Mouse (Mus musculus): ENCODE measurements around the gene Olfr5. TPM values are rescaled to one million over a fixed set of nuclear protein-coding genes. Genes with fewer than 3 reads are reported as not detected.
"Not testable (repeated sequence)": the region's sequence is repeated elsewhere in the genome, so short reads cannot be mapped to it uniquely, and the experiment has no call there.

The Olfr5 gene
- not detected in 2 replicates for polyA plus RNA-seq (2012; ENCODE audit: insufficient read depth, insufficient read length, low replicate concordance, missing spikeins)

GRCm38 (mm10) chr7:6486841-6487240, at the start of gene Olfr5:
Olfr5 (minus strand) TSS chr7:6486941.
- Histone ChIP-seq H3K27ac (ENCODE audit: insufficient read depth, low read depth, low read length) (no peak within 1 kb of the TSS), H3K4me1 (ENCODE audit: control insufficient read depth, insufficient read depth, low read length) (no peaks in the 10 kb centered on the region), H3K4me3 (ENCODE audit: insufficient read depth, low read depth, low read length) (no peak within 1 kb of the TSS)
- TF ChIP-seq POLR2A (IDR thresholded peaks at IDR 0.05; ENCODE audit: insufficient read depth, low read depth, low read length): no peak
- no peak for TF ChIP-seq CTCF (IDR thresholded peaks at IDR 0.05; ENCODE audit: insufficient read depth, low read depth, low read length)
- 16% methylated on average over 2 of the region's 2 CpGs for WGBS

GRCm38 (mm10) chr7:6526141-6526540, 39.4 kb upstream of the Olfr5 start:
- H3K4me1 ChIP-seq (ENCODE audit: control insufficient read depth, insufficient read depth, low read length): no peaks in the 10 kb centered on the region

GRCm38 (mm10) chr7:6525001-6525400, 38.3 kb upstream of the Olfr5 start:
- TF ChIP-seq CTCF (IDR thresholded peaks at IDR 0.05; ENCODE audit: insufficient read depth, low read depth, low read length) (no peak), POLR2A (IDR thresholded peaks at IDR 0.05; ENCODE audit: insufficient read depth, low read depth, low read length) (no peak)
- H3K4me1 ChIP-seq (ENCODE audit: control insufficient read depth, insufficient read depth, low read length): no peaks in the 10 kb centered on the region
- H3K4me3 ChIP-seq (ENCODE audit: insufficient read depth, low read depth, low read length): no peak overlapping the region
- H3K27ac ChIP-seq (ENCODE audit: insufficient read depth, low read depth, low read length): no peak overlapping the region
- 59% methylated on average over 3 of the region's 3 CpGs for WGBS

More at GRCm38 (mm10) chr7:6526141-6526540, 39.4 kb upstream of the Olfr5 start:
- TF ChIP-seq CTCF (IDR thresholded peaks at IDR 0.05; ENCODE audit: insufficient read depth, low read depth, low read length): no peak
- TF ChIP-seq POLR2A (IDR thresholded peaks at IDR 0.05; ENCODE audit: insufficient read depth, low read depth, low read length): no peak
- H3K4me3 ChIP-seq (ENCODE audit: insufficient read depth, low read depth, low read length): no peak overlapping the region
- no peak overlapping the region for H3K27ac ChIP-seq (ENCODE audit: insufficient read depth, low read depth, low read length)
- 63% methylated on average over 5 of the region's 5 CpGs for WGBS

GRCm38 (mm10) chr7:6522850-6523249, 36.1 kb upstream of the Olfr5 start, which contains the start of gene Olfr1349:
Olfr1349 (minus strand) TSS chr7:6522950.
- 84% methylated on average over 5 of the region's 5 CpGs for WGBS
- no peak for TF ChIP-seq POLR2A (IDR thresholded peaks at IDR 0.05; ENCODE audit: insufficient read depth, low read depth, low read length)
- no peak for TF ChIP-seq CTCF (IDR thresholded peaks at IDR 0.05; ENCODE audit: insufficient read depth, low read depth, low read length)
- H3K4me3 ChIP-seq (ENCODE audit: insufficient read depth, low read depth, low read length): no peak within 1 kb of the TSS

GRCm38 (mm10) chr7:6521666-6522065, 34.9 kb upstream of the Olfr5 start:
- TF ChIP-seq CTCF (IDR thresholded peaks at IDR 0.05; ENCODE audit: insufficient read depth, low read depth, low read length): no peak
- no peak for TF ChIP-seq POLR2A (IDR thresholded peaks at IDR 0.05; ENCODE audit: insufficient read depth, low read depth, low read length)
- H3K4me3 ChIP-seq (ENCODE audit: insufficient read depth, low read depth, low read length): no peak overlapping the region
- WGBS: 24% methylated on average over 1 of the region's 1 CpGs
- no peaks in the 10 kb centered on the region for H3K4me1 ChIP-seq (ENCODE audit: control insufficient read depth, insufficient read depth, low read length)
- no peak overlapping the region for H3K27ac ChIP-seq (ENCODE audit: insufficient read depth, low read depth, low read length)

More at GRCm38 (mm10) chr7:6522850-6523249, 36.1 kb upstream of the Olfr5 start, which contains the start of gene Olfr1349:
- H3K4me1 ChIP-seq (ENCODE audit: control insufficient read depth, insufficient read depth, low read length): no peaks in the 10 kb centered on the region
- H3K27ac ChIP-seq (ENCODE audit: insufficient read depth, low read depth, low read length): no peak within 1 kb of the TSS

- Histone ChIP-seq H3K4me3 (ENCODE audit: insufficient read depth, low read depth, low read length) (no peak within 1 kb of the TSS), H3K27ac (ENCODE audit: insufficient read depth, low read depth, low read length) (no peak within 1 kb of the TSS), H3K4me1 (ENCODE audit: control insufficient read depth, insufficient read depth, low read length) (no peaks in the 10 kb centered on the region)
- 95% methylated on average over 1 of the region's 1 CpGs for WGBS
- no peak for TF ChIP-seq POLR2A (IDR thresholded peaks at IDR 0.05; ENCODE audit: insufficient read depth, low read depth, low read length)
- TF ChIP-seq CTCF (IDR thresholded peaks at IDR 0.05; ENCODE audit: insufficient read depth, low read depth, low read length): no peak
These were observed 21.9 kb upstream of the Olfr5 start, which contains the start of gene Olfr1348 for GRCm38 (mm10) chr7:6508648-6509047. Olfr1348 (minus strand) TSS chr7:6508748.

- no peaks in the 10 kb centered on the region for H3K4me1 ChIP-seq (ENCODE audit: control insufficient read depth, insufficient read depth, low read length)
- H3K4me3 ChIP-seq (ENCODE audit: insufficient read depth, low read depth, low read length): no peak within 1 kb of the TSS
- 49% methylated on average over 1 of the region's 1 CpGs for whole genome bisulfite sequencing
- TF ChIP-seq POLR2A (IDR thresholded peaks at IDR 0.05; ENCODE audit: insufficient read depth, low read depth, low read length): no peak
- TF ChIP-seq CTCF (IDR thresholded peaks at IDR 0.05; ENCODE audit: insufficient read depth, low read depth, low read length): no peak
- H3K27ac ChIP-seq (ENCODE audit: insufficient read depth, low read depth, low read length): no peak within 1 kb of the TSS
These were observed 12.9 kb upstream of the Olfr5 start, which contains the start of gene Olfr1347 for GRCm38 (mm10) chr7:6499655-6500054. Olfr1347 (minus strand) TSS chr7:6499755.

- not testable (repeated sequence) for H3K4me3 ChIP-seq (ENCODE audit: insufficient read depth, low read depth, low read length); H3K4me1 ChIP-seq (ENCODE audit: control insufficient read depth, insufficient read depth, low read length); H3K27ac ChIP-seq (ENCODE audit: insufficient read depth, low read depth, low read length)
- 83% methylated on average over 2 of the region's 2 CpGs for WGBS
These were observed 9.1 kb downstream of the Olfr5 start for GRCm38 (mm10) chr7:6477633-6478032.

GRCm38 (mm10) chr7:6466951-6467350, 19.8 kb downstream of the Olfr5 start, which contains the start of gene Olfr1346:
Olfr1346 (plus strand) TSS chr7:6467101.
- Histone ChIP-seq H3K4me3 (ENCODE audit: insufficient read depth, low read depth, low read length) (no peak within 1 kb of the TSS), H3K4me1 (ENCODE audit: control insufficient read depth, insufficient read depth, low read length) (no peaks in the 10 kb centered on the region), H3K27ac (ENCODE audit: insufficient read depth, low read depth, low read length) (no peak within 1 kb of the TSS)
- TF ChIP-seq CTCF (IDR thresholded peaks at IDR 0.05; ENCODE audit: insufficient read depth, low read depth, low read length) (no peak), POLR2A (IDR thresholded peaks at IDR 0.05; ENCODE audit: insufficient read depth, low read depth, low read length) (no peak)

- Histone ChIP-seq H3K4me3 (ENCODE audit: insufficient read depth, low read depth, low read length) (no peak overlapping the region), H3K27ac (ENCODE audit: insufficient read depth, low read depth, low read length) (no peak overlapping the region), H3K4me1 (ENCODE audit: control insufficient read depth, insufficient read depth, low read length) (no peaks in the 10 kb centered on the region)
- no peak for TF ChIP-seq CTCF (IDR thresholded peaks at IDR 0.05; ENCODE audit: insufficient read depth, low read depth, low read length)
- TF ChIP-seq POLR2A (IDR thresholded peaks at IDR 0.05; ENCODE audit: insufficient read depth, low read depth, low read length): no peak
- WGBS: 41% methylated on average over 3 of the region's 3 CpGs
These were observed 30.3 kb downstream of the Olfr5 start for GRCm38 (mm10) chr7:6456399-6456798.
